Mouse (Mus musculus): ENCODE measurements around the gene Rplp2. TPM values are rescaled to one million over a fixed set of nuclear protein-coding genes. Genes with fewer than 3 reads are reported as not detected.

Gene Rplp2
- polyA plus RNA-seq, 1 experiment from 2014 or later: 1,135 TPM

DNA sequence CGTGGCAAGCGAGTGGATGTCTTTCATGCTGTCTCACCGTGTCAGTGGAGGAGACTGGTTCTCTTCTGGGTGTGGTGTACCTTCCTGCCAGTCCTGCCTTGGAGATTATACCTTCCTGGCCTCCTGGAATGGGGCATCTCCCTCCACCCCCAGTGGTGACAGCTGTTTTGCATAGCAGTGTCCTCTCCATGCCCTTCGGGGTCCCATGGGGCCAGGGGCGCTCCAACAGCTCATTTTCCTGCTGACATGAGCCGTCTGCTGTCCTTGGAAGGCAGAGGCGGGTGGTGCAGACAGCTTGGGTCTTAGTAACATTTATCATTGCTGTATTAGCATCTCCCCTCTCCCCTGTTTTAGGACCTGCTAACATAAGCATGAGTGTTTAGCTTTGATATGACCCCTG, 40.0 kb downstream of the Rplp2 start:
- Histone ChIP-seq H3K4me1 (peaks cover 12% of the 10 kb centered on the region), H3K27ac (replicated peaks) (no peak overlapping the region), H3K27me3 (ENCODE audit: low read depth, poor library complexity, severe bottlenecking) (peaks cover 24% of the 10 kb centered on the region), H3K36me3 (peaks cover 10% of the 10 kb centered on the region), H3K4me3 (no peak overlapping the region), H3K9me3 (replicated peaks) (no peaks in the 10 kb centered on the region)
- WGBS: 89% methylated on average over 7 of the region's 7 CpGs
- DNase-seq (ENCODE audit: low spot score): no peak

DNA sequence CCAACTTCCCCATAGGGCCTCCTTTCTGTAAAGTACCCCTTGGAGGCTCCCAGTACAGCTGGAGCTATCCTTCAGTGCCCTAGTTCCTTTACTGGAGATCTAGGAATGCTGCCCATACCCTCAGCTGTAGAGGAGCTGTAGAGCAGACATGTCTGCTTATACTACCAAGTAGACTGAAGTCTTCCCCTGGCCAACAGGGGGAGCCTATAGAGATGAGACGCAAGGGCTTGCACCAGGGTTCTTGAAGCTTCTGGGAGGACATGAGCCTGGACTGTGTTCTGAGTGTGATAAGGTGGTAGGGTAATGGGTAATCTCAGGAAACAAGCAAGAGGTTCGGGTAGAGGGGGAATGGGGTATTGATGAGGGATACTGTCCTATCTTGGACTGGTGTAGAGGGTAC, 44.0 kb downstream of the Rplp2 start:
- peaks cover 38% of the 10 kb centered on the region for H3K36me3 ChIP-seq
- no peaks in the 10 kb centered on the region for H3K9me3 ChIP-seq (replicated peaks)
- no peak for DNase-seq (ENCODE audit: low spot score)
- no peaks in the 10 kb centered on the region for H3K27me3 ChIP-seq (ENCODE audit: low read depth, poor library complexity, severe bottlenecking)
- no peaks in the 10 kb centered on the region for H3K4me1 ChIP-seq
- WGBS: 89% methylated on average over 2 of the region's 2 CpGs
- H3K27ac ChIP-seq (replicated peaks): no peak overlapping the region
- H3K4me3 ChIP-seq: no peak overlapping the region

DNA sequence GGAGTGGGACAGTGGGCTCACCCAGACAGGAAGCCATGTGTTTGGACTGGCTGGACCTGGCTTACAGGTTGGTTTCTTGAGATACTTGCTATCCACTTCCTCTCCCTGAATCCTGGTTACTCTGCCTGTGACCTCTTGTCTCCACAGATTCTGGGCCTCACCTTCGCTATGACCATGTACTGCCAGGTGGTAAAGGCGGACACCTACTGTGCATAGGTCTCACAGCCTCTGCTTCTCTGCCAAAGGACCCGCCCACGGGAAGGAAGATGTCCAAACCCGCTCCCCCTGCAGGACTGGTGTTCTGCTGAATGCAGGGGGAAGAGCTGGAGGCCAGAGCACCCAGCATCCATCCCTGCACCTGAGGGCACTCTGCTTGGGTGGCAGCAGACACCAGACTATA, 45.6 kb downstream of the Rplp2 start:
- H3K27ac ChIP-seq (replicated peaks): no peak overlapping the region
- 88% methylated on average over 5 of the region's 5 CpGs for WGBS
- no peaks in the 10 kb centered on the region for H3K9me3 ChIP-seq (replicated peaks)
- H3K36me3 ChIP-seq: peaks cover 39% of the 10 kb centered on the region
- no peak overlapping the region for H3K4me3 ChIP-seq
- no peak for DNase-seq (ENCODE audit: low spot score)
- no peaks in the 10 kb centered on the region for H3K27me3 ChIP-seq (ENCODE audit: low read depth, poor library complexity, severe bottlenecking)
- H3K4me1 ChIP-seq: no peaks in the 10 kb centered on the region

DNA sequence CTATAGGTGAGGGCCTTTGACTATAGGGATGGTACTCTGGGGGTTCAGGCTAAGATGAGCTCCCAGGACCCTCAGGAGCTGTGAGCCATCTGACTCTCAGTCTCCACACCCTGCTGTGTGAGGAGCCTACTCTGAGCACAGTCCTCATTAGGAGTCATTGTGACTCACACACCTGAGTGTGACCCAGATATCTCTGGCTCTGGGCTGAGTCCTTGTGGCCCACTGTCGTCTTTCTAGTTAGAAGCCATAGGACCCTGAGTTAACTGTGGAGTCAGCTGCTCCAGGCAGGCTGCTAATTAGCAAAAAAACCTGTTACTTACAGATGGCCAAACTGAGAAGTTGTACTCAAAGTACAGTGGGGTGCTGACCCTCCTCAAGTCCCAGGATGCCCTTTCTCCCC, 46.6 kb downstream of the Rplp2 start:
- 83% methylated on average over 1 of the region's 1 CpGs for WGBS
- DNase-seq (ENCODE audit: low spot score): no peak
- no peaks in the 10 kb centered on the region for H3K9me3 ChIP-seq (replicated peaks)
- H3K4me3 ChIP-seq: no peak overlapping the region
- H3K36me3 ChIP-seq: peaks cover 40% of the 10 kb centered on the region
- no peaks in the 10 kb centered on the region for H3K4me1 ChIP-seq
- H3K27ac ChIP-seq (replicated peaks): no peak overlapping the region
- no peaks in the 10 kb centered on the region for H3K27me3 ChIP-seq (ENCODE audit: low read depth, poor library complexity, severe bottlenecking)

DNA sequence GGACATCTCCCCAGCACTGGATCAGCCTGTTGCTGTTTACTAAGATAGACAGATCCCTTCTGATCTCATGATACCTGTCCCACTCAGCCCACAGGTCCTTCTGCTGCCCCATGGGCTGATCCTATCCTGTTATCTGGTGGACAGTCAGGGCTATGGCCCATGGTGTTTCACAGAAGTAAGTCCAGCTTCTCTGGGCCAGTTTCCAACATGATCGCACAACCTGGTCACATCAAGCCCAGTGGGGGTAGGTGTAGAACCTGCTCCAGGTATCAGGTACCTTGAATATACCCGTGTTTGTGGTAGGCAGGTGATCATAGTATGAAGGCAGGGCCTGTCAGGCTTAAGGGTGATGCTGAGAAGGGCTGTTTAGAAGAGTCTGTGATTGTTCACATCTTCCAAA, 48.2 kb downstream of the Rplp2 start:
- Histone ChIP-seq H3K27ac (replicated peaks) (no peak overlapping the region), H3K4me1 (no peaks in the 10 kb centered on the region), H3K27me3 (ENCODE audit: low read depth, poor library complexity, severe bottlenecking) (no peaks in the 10 kb centered on the region), H3K4me3 (no peak overlapping the region), H3K9me3 (replicated peaks) (no peaks in the 10 kb centered on the region), H3K36me3 (peaks cover 53% of the 10 kb centered on the region)
- 81% methylated on average over 2 of the region's 2 CpGs for WGBS
- no peak for DNase-seq (ENCODE audit: low spot score)

DNA sequence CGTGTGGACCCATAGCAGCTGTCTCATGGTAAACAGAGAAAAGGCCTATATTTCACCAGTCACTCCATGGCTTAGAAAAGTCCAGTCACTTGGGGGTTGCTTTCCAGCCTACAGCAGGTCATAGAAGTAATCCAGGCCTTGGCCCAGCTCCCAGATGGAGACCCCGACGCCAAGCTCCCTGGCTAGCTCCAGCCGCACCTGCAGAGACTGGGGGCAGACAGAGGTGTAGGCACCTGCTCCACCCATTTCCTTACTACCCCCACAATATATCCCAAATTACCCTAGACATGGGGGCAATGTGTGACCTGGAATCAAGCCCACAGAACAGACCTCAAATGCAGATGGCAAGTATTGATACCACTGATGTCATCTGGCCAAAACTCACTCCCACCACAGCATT, 48.8 kb downstream of the Rplp2 start:
- WGBS: 89% methylated on average over 4 of the region's 4 CpGs
- H3K9me3 ChIP-seq (replicated peaks): no peaks in the 10 kb centered on the region
- DNase-seq (ENCODE audit: low spot score): no peak
- peaks cover 53% of the 10 kb centered on the region for H3K36me3 ChIP-seq
- H3K4me1 ChIP-seq: no peaks in the 10 kb centered on the region
- H3K4me3 ChIP-seq: no peak overlapping the region
- H3K27ac ChIP-seq (replicated peaks): no peak overlapping the region
- no peaks in the 10 kb centered on the region for H3K27me3 ChIP-seq (ENCODE audit: low read depth, poor library complexity, severe bottlenecking)

DNA sequence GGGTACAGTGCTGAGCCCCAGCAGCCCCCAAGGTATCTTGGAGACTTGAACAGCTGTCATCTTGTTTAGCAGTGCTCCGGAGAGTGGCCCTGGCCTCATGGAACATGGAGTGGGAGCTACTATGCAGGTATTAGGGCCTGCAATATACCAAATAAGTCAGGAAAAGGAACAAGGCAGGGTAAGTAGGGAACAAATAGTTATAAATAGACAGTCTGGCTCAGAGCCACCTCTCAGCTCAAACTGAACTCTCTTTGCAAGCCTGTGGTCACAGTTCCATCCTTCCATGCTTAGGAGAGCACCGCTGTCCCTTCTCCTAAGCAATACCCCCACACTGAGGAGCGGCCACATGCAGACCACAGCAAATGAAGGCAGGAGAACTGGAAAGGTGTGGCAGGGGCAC, 50.4 kb downstream of the Rplp2 start:
- WGBS: 95% methylated on average over 3 of the region's 3 CpGs
- no peak overlapping the region for H3K4me3 ChIP-seq
- H3K36me3 ChIP-seq: peaks cover 40% of the 10 kb centered on the region
- DNase-seq (ENCODE audit: low spot score): no peak
- H3K4me1 ChIP-seq: no peaks in the 10 kb centered on the region
- no peaks in the 10 kb centered on the region for H3K27me3 ChIP-seq (ENCODE audit: low read depth, poor library complexity, severe bottlenecking)
- no peak overlapping the region for H3K27ac ChIP-seq (replicated peaks)
- H3K9me3 ChIP-seq (replicated peaks): no peaks in the 10 kb centered on the region

Other genes with a start within 250 kb of the Rplp2 start
- 3.8 and 5.1 TPM in 2 replicates for gene Lmntd2, start 233.3 kb upstream of the Rplp2 start, polyA plus RNA-seq (2016; fragmentation: Nextera tagmentation; extraction: Ambion mirVana)
- gene Rassf7, start 231.5 kb upstream of the Rplp2 start, polyA plus RNA-seq (2016; fragmentation: Nextera tagmentation; extraction: Ambion mirVana): 55.6 and 57.2 TPM in 2 replicates
- gene Phrf1, start 218.6 kb upstream of the Rplp2 start, polyA plus RNA-seq (2016; fragmentation: Nextera tagmentation; extraction: Ambion mirVana): 114 and 125 TPM in 2 replicates
- gene Irf7, start 180.9 kb upstream of the Rplp2 start, polyA plus RNA-seq (2016; fragmentation: Nextera tagmentation; extraction: Ambion mirVana): 0.58 and 1.4 TPM in 2 replicates
- not detected in 2 replicates for gene Cdhr5, start 170.6 kb upstream of the Rplp2 start, polyA plus RNA-seq (2016; fragmentation: Nextera tagmentation; extraction: Ambion mirVana)
- gene Sct, start 168.2 kb upstream of the Rplp2 start, polyA plus RNA-seq (2016; fragmentation: Nextera tagmentation; extraction: Ambion mirVana): 0.79 and 2.4 TPM in 2 replicates
- gene Drd4, start 155.4 kb upstream of the Rplp2 start, polyA plus RNA-seq (2016; fragmentation: Nextera tagmentation; extraction: Ambion mirVana): 0.32 and 0.62 TPM in 2 replicates
- 57.4 and 67.2 TPM in 2 replicates for gene Deaf1, start 119.7 kb upstream of the Rplp2 start, polyA plus RNA-seq (2016; fragmentation: Nextera tagmentation; extraction: Ambion mirVana)
- 52.2 and 58.1 TPM in 2 replicates for gene Tmem80, start 119.6 kb upstream of the Rplp2 start, polyA plus RNA-seq (2016; fragmentation: Nextera tagmentation; extraction: Ambion mirVana)
- gene Eps8l2, start 108.5 kb upstream of the Rplp2 start, polyA plus RNA-seq (2016; fragmentation: Nextera tagmentation; extraction: Ambion mirVana): 3.4 and 3.8 TPM in 2 replicates
- 339 and 342 TPM in 2 replicates for gene Taldo1, start 55.2 kb upstream of the Rplp2 start, polyA plus RNA-seq (2016; fragmentation: Nextera tagmentation; extraction: Ambion mirVana)
- gene Gatd1, start 33.2 kb upstream of the Rplp2 start, polyA plus RNA-seq (2016; fragmentation: Nextera tagmentation; extraction: Ambion mirVana): 45.1 and 47.0 TPM in 2 replicates
- gene Cend1, start 17.9 kb upstream of the Rplp2 start, polyA plus RNA-seq (2016; fragmentation: Nextera tagmentation; extraction: Ambion mirVana): 8.9 and 15.1 TPM in 2 replicates
- gene Slc25a22, start 9.5 kb upstream of the Rplp2 start, polyA plus RNA-seq (2016; fragmentation: Nextera tagmentation; extraction: Ambion mirVana): 43.7 and 48.4 TPM in 2 replicates
- gene Pidd1, start 3.3 kb upstream of the Rplp2 start, polyA plus RNA-seq (2016; fragmentation: Nextera tagmentation; extraction: Ambion mirVana): 18.8 and 20.9 TPM in 2 replicates
- gene Pnpla2, start 7.8 kb downstream of the Rplp2 start, polyA plus RNA-seq (2016; fragmentation: Nextera tagmentation; extraction: Ambion mirVana): 15.2 and 17.5 TPM in 2 replicates
- 4.1 and 6.9 TPM in 2 replicates for gene Cracr2b, start 13.7 kb downstream of the Rplp2 start, polyA plus RNA-seq (2016; fragmentation: Nextera tagmentation; extraction: Ambion mirVana)
- 17.3 and 17.6 TPM in 2 replicates for gene Cd151, start 20.0 kb downstream of the Rplp2 start, polyA plus RNA-seq (2016; fragmentation: Nextera tagmentation; extraction: Ambion mirVana)
- 82.1 and 85.0 TPM in 2 replicates for gene Polr2l, start 27.8 kb downstream of the Rplp2 start, polyA plus RNA-seq (2016; fragmentation: Nextera tagmentation; extraction: Ambion mirVana)
- 33.3 and 38.7 TPM in 2 replicates for gene Tspan4, start 27.9 kb downstream of the Rplp2 start, polyA plus RNA-seq (2016; fragmentation: Nextera tagmentation; extraction: Ambion mirVana)
- gene Chid1, start 92.5 kb downstream of the Rplp2 start, polyA plus RNA-seq (2016; fragmentation: Nextera tagmentation; extraction: Ambion mirVana): 25.0 and 29.4 TPM in 2 replicates
- 104 and 112 TPM in 2 replicates for gene Ap2a2, start 114.8 kb downstream of the Rplp2 start, polyA plus RNA-seq (2016; fragmentation: Nextera tagmentation; extraction: Ambion mirVana)
- 0.14 and 0.20 TPM in 2 replicates for gene Muc6, start 207.9 kb downstream of the Rplp2 start, polyA plus RNA-seq (2016; fragmentation: Nextera tagmentation; extraction: Ambion mirVana)
- gene Muc2, start 243.0 kb downstream of the Rplp2 start, polyA plus RNA-seq (2016; fragmentation: Nextera tagmentation; extraction: Ambion mirVana): 0.21 TPM in 2 replicates